Mouse (Mus musculus) naive thymus-derived CD4-positive, alpha-beta T cell, adult 2 months (primary cell): Measurements from ENCODE around the gene Cyp26b1.
A peak's percentile ranks its signal among the peaks of the same experiment; 100 is the strongest.
"Not testable (repeated sequence)": the region's sequence is repeated elsewhere in the genome, so short reads cannot be mapped to it uniquely, and the experiment has no call there.

ENCODE experiments used
- DNase-seq: peaks from one replicate; pipeline ENCODE4 v3.0.0-alpha.2; 2011; ENCODE audit warnings: low read depth

Gene Cyp26b1

GRCm38 (mm10) chr6:84593693-84594092 is at the start of gene Cyp26b1:
Gene Cyp26b1 (minus strand): TSS chr6:84593908.
- DNase-seq: no peak

- no peak for DNase-seq
These were observed 47.3 kb upstream of the Cyp26b1 start for GRCm38 (mm10) chr6:84641062-84641431.

- DNase-seq: no peak
These were observed 46.8 kb upstream of the Cyp26b1 start for GRCm38 (mm10) chr6:84640324-84641061.

- no peak for DNase-seq
These were observed 44.5 kb upstream of the Cyp26b1 start for GRCm38 (mm10) chr6:84638206-84638605.

- no peak for DNase-seq
These were observed 37.9 kb upstream of the Cyp26b1 start for GRCm38 (mm10) chr6:84631588-84631987.

GRCm38 (mm10) chr6:84630276-84630675 is 36.6 kb upstream of the Cyp26b1 start:
- DNase-seq: no peak

- DNase-seq: no peak
These were observed 35.1 kb upstream of the Cyp26b1 start for GRCm38 (mm10) chr6:84628831-84629230.

GRCm38 (mm10) chr6:84626398-84626797 is 32.7 kb upstream of the Cyp26b1 start:
- no peak for DNase-seq

- no peak for DNase-seq
These were observed 25.5 kb upstream of the Cyp26b1 start for GRCm38 (mm10) chr6:84619166-84619565.

- peak; percentile 84 for DNase-seq
These were observed 23.3 kb upstream of the Cyp26b1 start for GRCm38 (mm10) chr6:84617051-84617450.

GRCm38 (mm10) chr6:84616586-84616985 is 22.9 kb upstream of the Cyp26b1 start:
- no peak for DNase-seq

- DNase-seq: no peak
These were observed 19.9 kb upstream of the Cyp26b1 start for GRCm38 (mm10) chr6:84613561-84613960.

- no peak for DNase-seq
These were observed 7.6 kb upstream of the Cyp26b1 start for GRCm38 (mm10) chr6:84601136-84601889.

- not testable (repeated sequence) for DNase-seq
These were observed 5.6 kb upstream of the Cyp26b1 start for GRCm38 (mm10) chr6:84599296-84599695.

- no peak for DNase-seq
These were observed 5.0 kb upstream of the Cyp26b1 start for GRCm38 (mm10) chr6:84598725-84599124.

GRCm38 (mm10) chr6:84594626-84595025 is 918 bp upstream of the Cyp26b1 start:
- DNase-seq: no peak

GRCm38 (mm10) chr6:84590961-84591745 is 2.6 kb downstream of the Cyp26b1 start:
- no peak for DNase-seq

GRCm38 (mm10) chr6:84589742-84590686 is 3.7 kb downstream of the Cyp26b1 start:
- peak; percentile 72 for DNase-seq

- peak; percentile 16 for DNase-seq
These were observed 4.6 kb downstream of the Cyp26b1 start for GRCm38 (mm10) chr6:84588895-84589652.

- no peak for DNase-seq
These were observed 5.3 kb downstream of the Cyp26b1 start for GRCm38 (mm10) chr6:84588221-84588894.
